Mouse (Mus musculus) liver, embryonic 15.5 days (tissue): ENCODE results near the gene Cd19. TPM values are rescaled to one million over a fixed set of nuclear protein-coding genes. Genes with fewer than 3 reads are reported as not detected.

Experiments
- ATAC-seq: fragments of 200-750 bp; cut with Nextera tagmentation; 2 replicates; pipeline ENCODE4 v1.8.0; 2017; ENCODE audit warnings: moderate number of reproducible peaks, mild to moderate bottlenecking, moderate library complexity; ENCODE audit not compliant: insufficient read depth
- H3K27ac ChIP-seq: fragments of 300-500 bp; sonication (generic); replicated peaks from 2 replicates; pipeline ENCODE4 v1.5.1; 2015; ENCODE audit warnings: mild to moderate bottlenecking, inconsistent platforms
- H3K27me3 ChIP-seq: fragments of 300-500 bp; sonication (generic); 2 replicates; pipeline ENCODE4 v1.6.1; 2015; ENCODE audit warnings: mild to moderate bottlenecking, inconsistent platforms
- H3K36me3 ChIP-seq: fragments of 300-500 bp; sonication (generic); replicated peaks from 2 replicates; pipeline ENCODE4 v1.6.1; 2015; ENCODE audit warnings: moderate library complexity, mild to moderate bottlenecking, inconsistent platforms
- H3K4me1 ChIP-seq: fragments of 300-500 bp; sonication (generic); replicated peaks from 2 replicates; pipeline ENCODE4 v1.6.1; 2015; ENCODE audit warnings: inconsistent platforms
- H3K4me2 ChIP-seq: fragments of 300-500 bp; sonication (generic); 2 replicates; pipeline ENCODE4 v1.6.1; 2015; ENCODE audit warnings: moderate library complexity, mild to moderate bottlenecking, inconsistent platforms
- H3K4me3 ChIP-seq: fragments of 300-500 bp; sonication (generic); replicated peaks from 2 replicates; pipeline ENCODE4 v1.5.1; 2015; ENCODE audit warnings: mild to moderate bottlenecking, inconsistent platforms
- H3K9ac ChIP-seq: fragments of 300-500 bp; sonication (generic); 2 replicates; pipeline ENCODE4 v1.6.1; 2015; ENCODE audit warnings: moderate library complexity, mild to moderate bottlenecking, inconsistent platforms
- H3K9me3 ChIP-seq: fragments of 300-500 bp; sonication (generic); replicated peaks from 2 replicates; pipeline ENCODE4 v1.6.1; 2016; ENCODE audit warnings: inconsistent platforms
- WGBS: fragments of 180-500 bp; shearing (Covaris S2); methylation state at CpG from one replicate; pipeline ENCODE4 v1.1.7; 2015; ENCODE audit warnings: mixed read lengths; ENCODE audit not compliant: insufficient replicate concordance; 5-methylcytosine and 5-hydroxymethylcytosine counted together
- polyA plus RNA-seq: library from polyadenylated mRNA; unstranded; fragments of >200 nt; fragmentation: Nextera tagmentation; extraction: Ambion mirVana; gene quantifications from 2 replicates; pipeline ENCODE4 v1.2.1, GENCODE M21; 2015

Cd19 gene
- polyA plus RNA-seq = 2.3 and 3.1 TPM in 2 replicates

GRCm38 (mm10) chr7:126414725-126415124 is at the start of gene Cd19:
Gene Cd19, minus strand, starts transcription at chr7:126414889.
- no peak within 1 kb of the TSS for H3K4me2 ChIP-seq
- no peak within 1 kb of the TSS for H3K27ac ChIP-seq
- H3K36me3 ChIP-seq = no peaks in the 10 kb centered on the region
- ATAC-seq = no peak
- peaks cover 15% of the 10 kb centered on the region; the same call in 1 of the 2 replicates for H3K27me3 ChIP-seq
- 73% methylated on average over 6 of the region's 6 CpGs for WGBS
- H3K4me3 ChIP-seq = no peak within 1 kb of the TSS
- H3K4me1 ChIP-seq = no peaks in the 10 kb centered on the region
- H3K9me3 ChIP-seq = no peaks in the 10 kb centered on the region
- H3K9ac ChIP-seq = no peak within 1 kb of the TSS

- 14% methylated on average over 4 of the region's 4 CpGs for WGBS
- H3K4me3 ChIP-seq = no peak overlapping the region
- no peak for ATAC-seq
- H3K36me3 ChIP-seq = peaks cover 27% of the 10 kb centered on the region
- peaks cover 37% of the 10 kb centered on the region for H3K4me1 ChIP-seq
- H3K27me3 ChIP-seq = no peaks in the 10 kb centered on the region
- H3K4me2 ChIP-seq = no peak overlapping the region
- H3K9ac ChIP-seq = no peak overlapping the region
- H3K27ac ChIP-seq = no peak overlapping the region
- H3K9me3 ChIP-seq = no peaks in the 10 kb centered on the region
Observed at GRCm38 (mm10) chr7:126464121-126464520, 49.4 kb upstream of the Cd19 start.

- ATAC-seq = no peak
- Histone ChIP-seq H3K9ac (no peak overlapping the region), H3K36me3 (peaks cover 22% of the 10 kb centered on the region), H3K27me3 (no peaks in the 10 kb centered on the region), H3K27ac (no peak overlapping the region), H3K9me3 (no peaks in the 10 kb centered on the region), H3K4me1 (peaks cover 37% of the 10 kb centered on the region), H3K4me3 (no peak overlapping the region), H3K4me2 (no peak overlapping the region)
- 56% methylated on average over 4 of the region's 4 CpGs for WGBS
Observed at GRCm38 (mm10) chr7:126463547-126463946, 48.9 kb upstream of the Cd19 start.

GRCm38 (mm10) chr7:126463004-126463403 is 48.3 kb upstream of the Cd19 start, which contains the start of gene Atp2a1:
Gene Atp2a1, minus strand, starts transcription at chr7:126463108.
- 64% methylated on average over 5 of the region's 5 CpGs for WGBS
- no peak within 1 kb of the TSS for H3K27ac ChIP-seq
- H3K4me2 ChIP-seq = no peak within 1 kb of the TSS
- peaks cover 17% of the 10 kb centered on the region for H3K36me3 ChIP-seq
- no peak for ATAC-seq
- H3K4me1 ChIP-seq = peaks cover 37% of the 10 kb centered on the region
- H3K27me3 ChIP-seq = no peaks in the 10 kb centered on the region
- H3K4me3 ChIP-seq = no peak within 1 kb of the TSS
- no peaks in the 10 kb centered on the region for H3K9me3 ChIP-seq
- H3K9ac ChIP-seq = no peak within 1 kb of the TSS

- no peak for ATAC-seq
- Histone ChIP-seq H3K9ac (no peak overlapping the region), H3K4me2 (no peak overlapping the region), H3K4me1 (peaks cover 31% of the 10 kb centered on the region), H3K27ac (no peak overlapping the region), H3K27me3 (no peaks in the 10 kb centered on the region), H3K4me3 (no peak overlapping the region), H3K36me3 (0 out of 2 replicates have a peak, but pooled peaks cover 4% of the 10 kb centered on the region), H3K9me3 (no peaks in the 10 kb centered on the region)
- WGBS = 60% methylated on average over 3 of the region's 3 CpGs
Observed at GRCm38 (mm10) chr7:126461626-126462025, 46.9 kb upstream of the Cd19 start.

GRCm38 (mm10) chr7:126460623-126461399 is 46.1 kb upstream of the Cd19 start:
- no peak overlapping the region for H3K4me2 ChIP-seq

GRCm38 (mm10) chr7:126458844-126459618 is 44.3 kb upstream of the Cd19 start:
- WGBS = 71% methylated on average over 11 of the region's 11 CpGs
- H3K27ac ChIP-seq = no peak overlapping the region
- ATAC-seq = no peak

More at GRCm38 (mm10) chr7:126460623-126461399, 46.1 kb upstream of the Cd19 start:
- Histone ChIP-seq H3K27me3 (no peaks in the 10 kb centered on the region), H3K4me3 (no peak overlapping the region), H3K27ac (no peak overlapping the region), H3K4me1 (peaks cover 25% of the 10 kb centered on the region), H3K9ac (no peak overlapping the region), H3K36me3 (no peaks in the 10 kb centered on the region), H3K9me3 (no peaks in the 10 kb centered on the region)
- 44% methylated on average over 10 of the region's 10 CpGs for WGBS
- no peak for ATAC-seq

GRCm38 (mm10) chr7:126458225-126458624 is 43.5 kb upstream of the Cd19 start:
- Histone ChIP-seq H3K4me1 (no peaks in the 10 kb centered on the region; the same call in 1 of the 2 replicates), H3K27me3 (no peaks in the 10 kb centered on the region), H3K9me3 (no peaks in the 10 kb centered on the region), H3K36me3 (no peaks in the 10 kb centered on the region), H3K4me3 (no peak overlapping the region), H3K9ac (no peak overlapping the region), H3K4me2 (no peak overlapping the region), H3K27ac (no peak overlapping the region)
- no peak for ATAC-seq
- WGBS = 66% methylated on average over 5 of the region's 5 CpGs

More at GRCm38 (mm10) chr7:126458844-126459618, 44.3 kb upstream of the Cd19 start:
- Histone ChIP-seq H3K36me3 (no peaks in the 10 kb centered on the region), H3K27me3 (no peaks in the 10 kb centered on the region), H3K9ac (no peak overlapping the region), H3K4me2 (no peak overlapping the region), H3K4me1 (peaks cover 7% of the 10 kb centered on the region), H3K4me3 (no peak overlapping the region), H3K9me3 (no peaks in the 10 kb centered on the region)

GRCm38 (mm10) chr7:126456382-126457266 is 41.9 kb upstream of the Cd19 start:
- no peak for ATAC-seq
- Histone ChIP-seq H3K27me3 (no peaks in the 10 kb centered on the region), H3K9ac (no peak overlapping the region), H3K4me2 (no peak overlapping the region), H3K4me3 (no peak overlapping the region), H3K27ac (no peak overlapping the region), H3K4me1 (no peaks in the 10 kb centered on the region; the same call in 1 of the 2 replicates), H3K9me3 (no peaks in the 10 kb centered on the region), H3K36me3 (no peaks in the 10 kb centered on the region)
- 31% methylated on average over 17 of the region's 17 CpGs for WGBS

GRCm38 (mm10) chr7:126455242-126455641 is 40.6 kb upstream of the Cd19 start:
- Histone ChIP-seq H3K4me2 (no peak overlapping the region), H3K9ac (no peak overlapping the region), H3K27me3 (no peaks in the 10 kb centered on the region), H3K27ac (no peak overlapping the region), H3K4me3 (no peak overlapping the region), H3K4me1 (no peaks in the 10 kb centered on the region; the same call in 1 of the 2 replicates), H3K9me3 (no peaks in the 10 kb centered on the region), H3K36me3 (no peaks in the 10 kb centered on the region)
- no peak for ATAC-seq
- 56% methylated on average over 2 of the region's 2 CpGs for WGBS
